Mouse (Mus musculus) gastrocnemius, postnatal 14 days (tissue): Measurements from ENCODE around the gene Fezf1. TPM values are rescaled to one million over a fixed set of nuclear protein-coding genes. Genes with fewer than 3 reads are reported as not detected.

Experiments used
- DNase-seq: peaks from one replicate; pipeline ENCODE4 v3.0.0; 2021; ENCODE audit warnings: mixed read lengths
- intact Hi-C: fragments of 180-260 bp; cut with DNase I; formaldehyde crosslinking; loops from one replicate; pipeline ENCODE4 v1.15.1; 2025; ENCODE audit warnings: low total_unique reads
- long read RNA-seq, 2 experiments: library from polyadenylated mRNA; stranded (forward); transcript quantifications; one replicate each; pipeline ENCODE4 v2.0.0; 2021
- total RNA-seq, 2 experiments: library from RNA; stranded (reverse); gene quantifications; 2 replicates each; pipeline ENCODE4 v1.2.3; 2021

Gene Fezf1
- not detected for total RNA-seq
- long read RNA-seq, experiment 1: 0 reads
- long read RNA-seq, experiment 2: 0 reads

GRCm38 (mm10) chr6:23248313-23249052 lies at the start of gene Fezf1:
Gene Fezf1, minus strand, starts transcription at chr6:23248362.
- no peak for DNase-seq
- intact Hi-C loops: no loop called here

- no peak for DNase-seq
- intact Hi-C loops: no loop called here
These were observed 46.5 kb upstream of the Fezf1 start for GRCm38 (mm10) chr6:23294685-23295084.

- DNase-seq: no peak
- intact Hi-C loops: no loop called here
These were observed 40.6 kb upstream of the Fezf1 start for GRCm38 (mm10) chr6:23288752-23289151.

- no peak for DNase-seq
- intact Hi-C loops: no loop called here
These were observed 33.3 kb upstream of the Fezf1 start for GRCm38 (mm10) chr6:23281514-23281820.

GRCm38 (mm10) chr6:23280811-23281513 lies 32.8 kb upstream of the Fezf1 start:
- no peak for DNase-seq
- intact Hi-C loops: no loop called here

GRCm38 (mm10) chr6:23273483-23273882 lies 25.3 kb upstream of the Fezf1 start:
- no peak for DNase-seq
- intact Hi-C loops: no loop called here

GRCm38 (mm10) chr6:23272979-23273378 lies 24.8 kb upstream of the Fezf1 start:
- DNase-seq: no peak
- intact Hi-C loops: no loop called here

- intact Hi-C loops: no loop called here
- no peak for DNase-seq
These were observed 24.4 kb upstream of the Fezf1 start for GRCm38 (mm10) chr6:23272542-23272941.

- no peak for DNase-seq
- intact Hi-C loops: no loop called here
These were observed 12.5 kb upstream of the Fezf1 start for GRCm38 (mm10) chr6:23260738-23261050.

GRCm38 (mm10) chr6:23260016-23260737 lies 12.0 kb upstream of the Fezf1 start:
- DNase-seq: no peak
- intact Hi-C loops: no loop called here

GRCm38 (mm10) chr6:23257981-23258380 lies 9.8 kb upstream of the Fezf1 start:
- DNase-seq: no peak
- intact Hi-C loops: no loop called here

- DNase-seq: no peak
- intact Hi-C loops: no loop called here
These were observed 7.0 kb upstream of the Fezf1 start for GRCm38 (mm10) chr6:23255161-23255560.

- intact Hi-C loops: no loop called here
- no peak for DNase-seq
These were observed 6.5 kb upstream of the Fezf1 start for GRCm38 (mm10) chr6:23254644-23255043.

GRCm38 (mm10) chr6:23253353-23254311 lies 5.5 kb upstream of the Fezf1 start:
- intact Hi-C loops: no loop called here
- no peak for DNase-seq

- intact Hi-C loops: no loop called here
- DNase-seq: no peak
These were observed 4.3 kb upstream of the Fezf1 start for GRCm38 (mm10) chr6:23252196-23253135.

- DNase-seq: no peak
- intact Hi-C loops: no loop called here
These were observed 3.3 kb upstream of the Fezf1 start for GRCm38 (mm10) chr6:23251431-23251830.

- intact Hi-C loops: no loop called here
- no peak for DNase-seq
These were observed 2.3 kb upstream of the Fezf1 start for GRCm38 (mm10) chr6:23250288-23250955.

- intact Hi-C loops: no loop called here
- no peak for DNase-seq
These were observed 1.6 kb upstream of the Fezf1 start for GRCm38 (mm10) chr6:23249616-23250287.
